Mouse (Mus musculus): ENCODE results near the gene Gm16451. TPM values are rescaled to one million over a fixed set of nuclear protein-coding genes. Genes with fewer than 3 reads are reported as not detected.
"Not testable (repeated sequence)": the region's sequence is repeated elsewhere in the genome, so short reads cannot be mapped to it uniquely, and the experiment has no call there.

Gm16451 gene
- polyA plus RNA-seq (2015; fragmentation: Nextera tagmentation; extraction: Ambion mirVana), result not detected in 2 replicates

- not testable (repeated sequence) for H3K9me3 ChIP-seq; H3K27me3 ChIP-seq (replicated peaks); H3K4me2 ChIP-seq (replicated peaks); ATAC-seq; H3K4me3 ChIP-seq (replicated peaks); H3K4me1 ChIP-seq (replicated peaks); H3K27ac ChIP-seq; H3K9ac ChIP-seq; H3K36me3 ChIP-seq
- no CpG with 5 or more reads among the region's 2 CpGs for WGBS
These were observed at the start of gene Gm16451 for GRCm38 (mm10) chr7:22118145-22118544. Gene Gm16451 (minus strand): TSS chr7:22118245.

- H3K9ac ChIP-seq; H3K4me1 ChIP-seq (replicated peaks); ATAC-seq; H3K36me3 ChIP-seq; H3K27me3 ChIP-seq (replicated peaks); H3K9me3 ChIP-seq; H3K4me2 ChIP-seq (replicated peaks); H3K27ac ChIP-seq; H3K4me3 ChIP-seq (replicated peaks): not testable (repeated sequence)
- WGBS, result no CpG with 5 or more reads among the region's 3 CpGs
These were observed 45.9 kb upstream of the Gm16451 start, which contains the start of gene Vmn1r142 for GRCm38 (mm10) chr7:22163935-22164334. Gene Vmn1r142 (minus strand): TSS chr7:22164035.

GRCm38 (mm10) chr7:22134641-22135040 lies 16.6 kb upstream of the Gm16451 start, which contains the start of gene Gm10666:
Gene Gm10666 (minus strand): TSS chr7:22134741.
- not testable (repeated sequence) for ATAC-seq
- no CpG with 5 or more reads among the region's 5 CpGs for whole genome bisulfite sequencing

GRCm38 (mm10) chr7:22068757-22069156 lies 49.3 kb downstream of the Gm16451 start, which contains the start of gene Vmn1r139:
Gene Vmn1r139 (plus strand): TSS chr7:22069057.
- H3K4me1 ChIP-seq (replicated peaks); H3K9ac ChIP-seq; H3K27me3 ChIP-seq (replicated peaks); H3K27ac ChIP-seq; H3K36me3 ChIP-seq; H3K4me2 ChIP-seq (replicated peaks); ATAC-seq; H3K4me3 ChIP-seq (replicated peaks); H3K9me3 ChIP-seq: not testable (repeated sequence)
- WGBS, result no CpG with 5 or more reads among the region's 7 CpGs

More at GRCm38 (mm10) chr7:22134641-22135040, 16.6 kb upstream of the Gm16451 start, which contains the start of gene Gm10666:
- H3K4me1 ChIP-seq (replicated peaks); H3K27me3 ChIP-seq (replicated peaks); H3K27ac ChIP-seq; H3K36me3 ChIP-seq; H3K9me3 ChIP-seq; H3K9ac ChIP-seq; H3K4me3 ChIP-seq (replicated peaks); H3K4me2 ChIP-seq (replicated peaks): not testable (repeated sequence)

Other genes starting within 250 kb of the Gm16451 start
- not detected in 2 replicates for gene Gm5891, start 197.0 kb downstream of the Gm16451 start, polyA plus RNA-seq (2015; fragmentation: Nextera tagmentation; extraction: Ambion mirVana)
- gene Vmn1r137, start 123.7 kb downstream of the Gm16451 start, polyA plus RNA-seq (2015; fragmentation: Nextera tagmentation; extraction: Ambion mirVana), result not detected in 2 replicates
- gene Vmn1r138, start 89.3 kb downstream of the Gm16451 start, polyA plus RNA-seq (2015; fragmentation: Nextera tagmentation; extraction: Ambion mirVana), result not detected in 2 replicates
- not detected in 2 replicates for gene Gm6176, start 61.9 kb downstream of the Gm16451 start, polyA plus RNA-seq (2015; fragmentation: Nextera tagmentation; extraction: Ambion mirVana)
- gene Vmn1r139, start 49.2 kb downstream of the Gm16451 start, polyA plus RNA-seq (2015; fragmentation: Nextera tagmentation; extraction: Ambion mirVana), result not detected in 2 replicates
- not detected in 2 replicates for gene Gm10666, start 16.5 kb upstream of the Gm16451 start, polyA plus RNA-seq (2015; fragmentation: Nextera tagmentation; extraction: Ambion mirVana)
- gene Vmn1r142, start 45.8 kb upstream of the Gm16451 start, polyA plus RNA-seq (2015; fragmentation: Nextera tagmentation; extraction: Ambion mirVana), result not detected in 2 replicates
- not detected in 2 replicates for gene Vmn1r143, start 71.1 kb upstream of the Gm16451 start, polyA plus RNA-seq (2015; fragmentation: Nextera tagmentation; extraction: Ambion mirVana)
- not detected in 2 replicates for gene Gm8653, start 83.0 kb upstream of the Gm16451 start, polyA plus RNA-seq (2015; fragmentation: Nextera tagmentation; extraction: Ambion mirVana)
- gene Gm8453, start 111.2 kb upstream of the Gm16451 start, polyA plus RNA-seq (2015; fragmentation: Nextera tagmentation; extraction: Ambion mirVana), result not detected in 2 replicates
- gene Gm4187, start 211.5 kb upstream of the Gm16451 start, polyA plus RNA-seq (2015; fragmentation: Nextera tagmentation; extraction: Ambion mirVana), result not detected in 2 replicates

Data from intestine, embryonic 15.5 days (tissue).